Mouse (Mus musculus) midbrain, embryonic 11.5 days (tissue): ENCODE results near the gene Lrp11. TPM values are rescaled to one million over a fixed set of nuclear protein-coding genes. Genes with fewer than 3 reads are reported as not detected.

Source experiments
- ATAC-seq: fragments of 200-750 bp; cut with Nextera tagmentation; 2 replicates; pipeline ENCODE4 v1.8.0; 2017; ENCODE audit warnings: moderate TSS enrichment, moderate library complexity; ENCODE audit not compliant: low FRiP score
- DNase-seq: peaks from one replicate; pipeline ENCODE4 v3.0.0; 2015; ENCODE audit warnings: low spot score; ENCODE audit errors: missing footprints
- H3K27ac ChIP-seq: fragments of 300-500 bp; sonication (generic); 2 replicates; pipeline ENCODE4 v1.5.1; 2014; ENCODE audit warnings: low read depth, low read length
- H3K27me3 ChIP-seq: fragments of 300-500 bp; sonication (generic); 2 replicates; pipeline ENCODE4 v1.6.1; 2014; ENCODE audit warnings: mild to moderate bottlenecking, low read length, moderate library complexity, mixed read lengths; ENCODE audit not compliant: control insufficient read depth, insufficient read depth
- H3K36me3 ChIP-seq: fragments of 300-500 bp; sonication (generic); 2 replicates; pipeline ENCODE4 v1.6.1; 2014; ENCODE audit warnings: mild to moderate bottlenecking, low read length, moderate library complexity, mixed read lengths; ENCODE audit not compliant: control insufficient read depth, insufficient read depth
- H3K4me1 ChIP-seq: fragments of 300-500 bp; sonication (generic); 2 replicates; pipeline ENCODE4 v1.6.1; 2014; ENCODE audit warnings: low read length; ENCODE audit not compliant: control insufficient read depth, insufficient read depth
- H3K4me2 ChIP-seq: fragments of 300-500 bp; sonication (generic); 2 replicates; pipeline ENCODE4 v1.6.1; 2014; ENCODE audit warnings: mild to moderate bottlenecking, moderate library complexity
- H3K4me3 ChIP-seq: fragments of 300-500 bp; sonication (generic); 2 replicates; pipeline ENCODE4 v1.5.1; 2014; ENCODE audit warnings: low read depth, low read length
- H3K9ac ChIP-seq: fragments of 300-500 bp; sonication (generic); 2 replicates; pipeline ENCODE4 v1.6.1; 2014; ENCODE audit warnings: low read length
- H3K9me3 ChIP-seq: fragments of 300-500 bp; sonication (generic); 2 replicates; pipeline ENCODE4 v1.6.1; 2016; ENCODE audit warnings: low read length; ENCODE audit not compliant: control insufficient read depth
- WGBS: fragments of 180-500 bp; shearing (Covaris S2); extraction: QIAGEN DNeasy Blood & Tissue Kit; methylation state at CpG from one replicate; pipeline ENCODE4 v1.1.7; 2014; 5-methylcytosine and 5-hydroxymethylcytosine counted together
- polyA plus RNA-seq: library from polyadenylated mRNA; unstranded; fragments of >200 nt; fragmentation: Nextera tagmentation; extraction: Ambion mirVana; gene quantifications from 2 replicates; pipeline ENCODE4 v1.2.1, GENCODE M21; 2014

Lrp11 gene
- polyA plus RNA-seq, 1 experiment from 2014 or later: 11.1 TPM

- peak; percentile 72 for ATAC-seq
- Histone ChIP-seq H3K36me3 (peaks cover 16% of the 10 kb centered on the region), H3K27ac (no peak overlapping the region), H3K4me2 (no peak overlapping the region), H3K9ac (no peak overlapping the region), H3K27me3 (no peaks in the 10 kb centered on the region), H3K4me1 (no peaks in the 10 kb centered on the region), H3K9me3 (no peaks in the 10 kb centered on the region), H3K4me3 (no peak overlapping the region)
- 83% methylated on average over 1 of the region's 1 CpGs for WGBS
- peak; percentile 86 for DNase-seq
Measured at GRCm38 (mm10) chr10:7673673-7674072, 84.1 kb downstream of the Lrp11 start.

Other genes with a start within 250 kb of the Lrp11 start
- gene Ulbp1, start 116.2 kb upstream of the Lrp11 start, polyA plus RNA-seq: 0.79 and 1.5 TPM in 2 replicates
- gene Nup43, start 77.7 kb downstream of the Lrp11 start, polyA plus RNA-seq: 60.0 and 67.5 TPM in 2 replicates
- gene Pcmt1, start 91.3 kb downstream of the Lrp11 start, polyA plus RNA-seq: 154 and 159 TPM in 2 replicates
- gene Lats1, start 91.4 kb downstream of the Lrp11 start, polyA plus RNA-seq: 14.4 and 15.4 TPM in 2 replicates
- gene Katna1, start 136.2 kb downstream of the Lrp11 start, polyA plus RNA-seq: 73.1 and 73.8 TPM in 2 replicates
- 51.7 and 53.7 TPM in 2 replicates for gene Ginm1, start 203.0 kb downstream of the Lrp11 start, polyA plus RNA-seq
- gene Ppil4, start 203.1 kb downstream of the Lrp11 start, polyA plus RNA-seq: 49.5 and 53.6 TPM in 2 replicates
- not detected in 2 replicates for gene Zc3h12d, start 242.7 kb downstream of the Lrp11 start, polyA plus RNA-seq